Mouse (Mus musculus): ENCODE measurements around the gene Spice1. TPM values are rescaled to one million over a fixed set of nuclear protein-coding genes. Genes with fewer than 3 reads are reported as not detected.

Spice1 gene
- polyA plus RNA-seq, 1 experiment from 2014 or later, result 31.1 TPM

GRCm38 (mm10) chr16:44331671-44331994 is 15.3 kb upstream of the Spice1 start:
- peaks cover 17% of the 10 kb centered on the region for H3K4me1 ChIP-seq
- H3K36me3 ChIP-seq, result no peaks in the 10 kb centered on the region
- peak overlapping the region; percentile 100 for H3K4me2 ChIP-seq (replicated peaks)
- H3K27me3 ChIP-seq, result peaks cover 20% of the 10 kb centered on the region
- H3K4me3 ChIP-seq (replicated peaks), result peak overlapping the region; percentile 63
- H3K9ac ChIP-seq, result peak overlapping the region; percentile 48; the same call in 1 of the 2 replicates
- no peaks in the 10 kb centered on the region for H3K9me3 ChIP-seq (replicated peaks)
- WGBS, result 15% methylated on average over 6 of the region's 6 CpGs
- no peak for ATAC-seq (ENCODE audit: insufficient number of reproducible peaks, low FRiP score, low TSS enrichment, low read depth)
- no peak overlapping the region for H3K27ac ChIP-seq (replicated peaks)

- no peaks in the 10 kb centered on the region for H3K36me3 ChIP-seq
- peak overlapping the region; percentile 48 for H3K9ac ChIP-seq
- H3K4me3 ChIP-seq (replicated peaks), result peak overlapping the region; percentile 63
- WGBS, result under 1% methylated on average over 60 of the region's 60 CpGs
- H3K4me2 ChIP-seq (replicated peaks), result peak overlapping the region; percentile 100
- peaks cover 20% of the 10 kb centered on the region for H3K27me3 ChIP-seq
- no peak overlapping the region for H3K27ac ChIP-seq (replicated peaks)
- H3K9me3 ChIP-seq (replicated peaks), result no peaks in the 10 kb centered on the region
- H3K4me1 ChIP-seq, result peaks cover 17% of the 10 kb centered on the region
- no peak for ATAC-seq (ENCODE audit: insufficient number of reproducible peaks, low FRiP score, low TSS enrichment, low read depth)
Measured at GRCm38 (mm10) chr16:44331995-44332860, 14.7 kb upstream of the Spice1 start.

GRCm38 (mm10) chr16:44332861-44333284 is 14.0 kb upstream of the Spice1 start, which contains the start of gene Sidt1:
Gene Sidt1, minus strand, starts transcription at chr16:44333196.
- Histone ChIP-seq H3K4me2 (replicated peaks) (peak within 1 kb of the TSS; percentile 100), H3K9me3 (replicated peaks) (no peaks in the 10 kb centered on the region), H3K36me3 (no peaks in the 10 kb centered on the region), H3K27me3 (peaks cover 20% of the 10 kb centered on the region), H3K27ac (replicated peaks) (no peak within 1 kb of the TSS), H3K4me3 (replicated peaks) (peak within 1 kb of the TSS; percentile 63), H3K9ac (peak within 1 kb of the TSS; percentile 48), H3K4me1 (peaks cover 17% of the 10 kb centered on the region)
- 3% methylated on average over 15 of the region's 15 CpGs for WGBS
- ATAC-seq (ENCODE audit: insufficient number of reproducible peaks, low FRiP score, low TSS enrichment, low read depth), result no peak

GRCm38 (mm10) chr16:44337541-44337940 is 9.4 kb upstream of the Spice1 start:
- ATAC-seq (ENCODE audit: insufficient number of reproducible peaks, low FRiP score, low TSS enrichment, low read depth), result no peak
- Histone ChIP-seq H3K4me1 (peaks cover 7% of the 10 kb centered on the region), H3K4me3 (replicated peaks) (no peak overlapping the region), H3K36me3 (no peaks in the 10 kb centered on the region), H3K27ac (replicated peaks) (no peak overlapping the region), H3K9me3 (replicated peaks) (no peaks in the 10 kb centered on the region), H3K9ac (no peak overlapping the region), H3K4me2 (replicated peaks) (no peak overlapping the region), H3K27me3 (peaks cover 11% of the 10 kb centered on the region)

GRCm38 (mm10) chr16:44349801-44350397 is 3.0 kb downstream of the Spice1 start:
- Histone ChIP-seq H3K9ac (no peak overlapping the region), H3K27me3 (no peaks in the 10 kb centered on the region), H3K4me2 (replicated peaks) (no peak overlapping the region), H3K36me3 (no peaks in the 10 kb centered on the region), H3K9me3 (replicated peaks) (no peaks in the 10 kb centered on the region), H3K27ac (replicated peaks) (no peak overlapping the region), H3K4me1 (peaks cover 11% of the 10 kb centered on the region), H3K4me3 (replicated peaks) (no peak overlapping the region)
- no peak for ATAC-seq (ENCODE audit: insufficient number of reproducible peaks, low FRiP score, low TSS enrichment, low read depth)
- 90% methylated on average over 4 of the region's 4 CpGs for WGBS

- Histone ChIP-seq H3K27me3 (no peaks in the 10 kb centered on the region), H3K4me3 (replicated peaks) (no peak overlapping the region), H3K9me3 (replicated peaks) (no peaks in the 10 kb centered on the region), H3K9ac (no peak overlapping the region), H3K4me2 (replicated peaks) (no peak overlapping the region), H3K27ac (replicated peaks) (no peak overlapping the region), H3K4me1 (no peaks in the 10 kb centered on the region), H3K36me3 (peaks cover 5% of the 10 kb centered on the region)
- 68% methylated on average over 7 of the region's 7 CpGs for whole genome bisulfite sequencing
- ATAC-seq (ENCODE audit: insufficient number of reproducible peaks, low FRiP score, low TSS enrichment, low read depth), result no peak
Measured at GRCm38 (mm10) chr16:44356291-44356690, 9.4 kb downstream of the Spice1 start.

- Histone ChIP-seq H3K4me3 (replicated peaks) (no peak overlapping the region), H3K9me3 (replicated peaks) (no peaks in the 10 kb centered on the region), H3K4me1 (no peaks in the 10 kb centered on the region), H3K36me3 (peaks cover 7% of the 10 kb centered on the region), H3K4me2 (replicated peaks) (no peak overlapping the region), H3K27me3 (no peaks in the 10 kb centered on the region), H3K27ac (replicated peaks) (no peak overlapping the region), H3K9ac (no peak overlapping the region)
- 76% methylated on average over 4 of the region's 4 CpGs for WGBS
- ATAC-seq (ENCODE audit: insufficient number of reproducible peaks, low FRiP score, low TSS enrichment, low read depth), result no peak
Measured at GRCm38 (mm10) chr16:44357571-44358268, 10.8 kb downstream of the Spice1 start.

GRCm38 (mm10) chr16:44361921-44362890 is 15.3 kb downstream of the Spice1 start:
- 82% methylated on average over 10 of the region's 10 CpGs for WGBS

GRCm38 (mm10) chr16:44365522-44365921 is 18.6 kb downstream of the Spice1 start:
- peaks cover 35% of the 10 kb centered on the region; the same call in 1 of the 2 replicates for H3K36me3 ChIP-seq
- no peaks in the 10 kb centered on the region for H3K27me3 ChIP-seq
- H3K9me3 ChIP-seq (replicated peaks), result no peaks in the 10 kb centered on the region
- no peak overlapping the region for H3K27ac ChIP-seq (replicated peaks)
- H3K4me1 ChIP-seq, result no peaks in the 10 kb centered on the region
- ATAC-seq (ENCODE audit: insufficient number of reproducible peaks, low FRiP score, low TSS enrichment, low read depth), result no peak
- WGBS, result 90% methylated on average over 7 of the region's 7 CpGs
- H3K9ac ChIP-seq, result no peak overlapping the region
- H3K4me3 ChIP-seq (replicated peaks), result no peak overlapping the region
- H3K4me2 ChIP-seq (replicated peaks), result no peak overlapping the region

More at GRCm38 (mm10) chr16:44361921-44362890, 15.3 kb downstream of the Spice1 start:
- Histone ChIP-seq H3K4me3 (replicated peaks) (no peak overlapping the region), H3K9ac (no peak overlapping the region), H3K27me3 (no peaks in the 10 kb centered on the region), H3K4me1 (no peaks in the 10 kb centered on the region), H3K27ac (replicated peaks) (no peak overlapping the region), H3K4me2 (replicated peaks) (no peak overlapping the region), H3K9me3 (replicated peaks) (no peaks in the 10 kb centered on the region), H3K36me3 (peaks cover 16% of the 10 kb centered on the region)
- peak; percentile 15; the same call in 1 of the 2 replicates for ATAC-seq (ENCODE audit: insufficient number of reproducible peaks, low FRiP score, low TSS enrichment, low read depth)

GRCm38 (mm10) chr16:44375459-44375858 is 28.5 kb downstream of the Spice1 start:
- Histone ChIP-seq H3K4me3 (replicated peaks) (no peak overlapping the region), H3K9ac (no peak overlapping the region), H3K27ac (replicated peaks) (no peak overlapping the region), H3K9me3 (replicated peaks) (no peaks in the 10 kb centered on the region), H3K36me3 (peaks cover 17% of the 10 kb centered on the region), H3K27me3 (no peaks in the 10 kb centered on the region), H3K4me1 (no peaks in the 10 kb centered on the region), H3K4me2 (replicated peaks) (no peak overlapping the region)
- WGBS, result 82% methylated on average over 4 of the region's 4 CpGs
- ATAC-seq (ENCODE audit: insufficient number of reproducible peaks, low FRiP score, low TSS enrichment, low read depth), result no peak

Measured in embryonic facial prominence, embryonic 15.5 days (tissue).